Mouse (Mus musculus) stomach, postnatal 0 days (tissue): ENCODE results near the gene Tmprss3.
A peak's percentile ranks its signal among the peaks of the same experiment; 100 is the strongest.

ENCODE experiments used
- CTCF ChIP-seq: IDR thresholded peaks from 2 replicates; pipeline ENCODE4 v1.5.1; 2016; ENCODE audit warnings: antibody characterized with exemption, low read depth, mild to moderate bottlenecking, moderate library complexity
- EP300 ChIP-seq: optimal IDR thresholded peaks from 2 replicates; pipeline ENCODE3; 2016; ENCODE audit warnings: antibody characterized with exemption

- TF ChIP-seq CTCF: peak; percentile 47
- TF ChIP-seq EP300: no peak
Observed at GRCm38 (mm10) chr17:31235915-31236314, 37.1 kb upstream of the Tmprss3 start.
